Mouse (Mus musculus) embryonic fibroblast, embryonic 13.5 days (primary cell): ENCODE measurements around the gene P4ha2.

Source experiments
- CTCF ChIP-seq: IDR thresholded peaks from 2 replicates; pipeline ENCODE4 v1.5.1; 2011; ENCODE audit warnings: mild to moderate bottlenecking, control low read depth, low read length, moderate library complexity, borderline replicate concordance; ENCODE audit not compliant: insufficient read depth
- POLR2A ChIP-seq: IDR thresholded peaks from 2 replicates; pipeline ENCODE4 v1.6.1; 2011; ENCODE audit warnings: low read depth, mild to moderate bottlenecking, control low read depth, low read length, moderate library complexity

DNA sequence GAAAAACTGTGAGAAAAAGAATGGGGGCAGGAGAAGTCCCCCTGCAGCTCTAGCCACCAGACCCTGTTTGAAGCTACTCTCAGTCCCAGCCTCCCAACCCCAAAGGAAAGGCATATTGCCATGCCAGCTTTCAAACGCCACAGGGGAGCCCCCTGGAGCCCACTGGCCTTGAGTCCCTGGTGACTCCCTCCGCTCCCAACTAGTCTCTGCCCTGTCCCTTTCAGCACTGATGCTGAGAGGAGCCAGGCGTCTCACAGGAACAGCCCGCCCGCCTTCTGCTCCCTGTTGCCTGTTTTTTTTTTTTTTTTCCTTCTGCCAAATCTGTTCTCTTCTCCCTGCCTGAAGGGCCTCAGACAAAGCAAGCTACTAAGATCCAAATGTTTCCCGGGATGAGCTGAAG is 41.3 kb upstream of the P4ha2 start:
- TF ChIP-seq CTCF, result no peak
- no peak for TF ChIP-seq POLR2A
